Mouse (Mus musculus): ENCODE data around the gene Gpc6.

DNA sequence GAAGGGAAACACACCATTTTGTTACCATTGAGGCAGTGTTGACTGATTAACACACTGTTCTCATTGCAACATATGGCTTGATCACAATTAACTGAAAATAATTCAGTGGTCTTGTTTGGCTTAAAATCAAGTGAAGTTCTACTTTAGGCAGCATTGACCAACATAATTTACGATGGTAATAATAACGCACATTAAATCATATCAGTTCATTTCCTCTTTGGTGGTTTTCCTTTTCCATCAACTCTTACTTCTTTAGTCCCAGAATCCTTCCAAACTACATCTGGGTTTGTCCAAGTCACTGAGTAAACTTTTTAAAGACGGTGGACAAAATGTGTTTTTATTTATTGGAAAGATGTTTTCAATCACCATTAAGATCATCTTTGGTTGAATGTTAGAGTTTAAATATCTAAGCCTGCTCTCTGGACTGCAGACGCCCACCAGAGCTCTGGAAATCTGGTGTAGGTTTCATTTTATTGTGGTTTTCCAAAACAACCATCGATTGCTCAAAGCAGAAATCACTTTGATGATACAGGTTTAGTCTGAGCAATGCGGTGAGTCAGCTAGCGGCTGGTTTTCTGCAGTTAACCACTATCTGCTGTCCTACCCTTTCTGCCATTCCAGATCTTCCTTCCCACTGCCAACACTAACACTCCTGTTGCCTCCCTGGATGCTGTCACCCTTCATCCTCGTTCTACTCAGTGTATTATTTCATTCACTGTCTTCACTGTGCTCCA, 314.7 kb downstream of the Gpc6 start:
- TF ChIP-seq CTCF (IDR thresholded peaks at IDR 0.05; ENCODE audit: low read depth, low read length): no peak
- no peak for TF ChIP-seq POLR2A (IDR thresholded peaks at IDR 0.05; ENCODE audit: borderline replicate concordance, low read depth, low read length)

Data from bone marrow macrophage, adult 2 months (primary cell).